Mouse (Mus musculus) heart, adult 2 months (tissue): ENCODE data around the gene Ralgps2. TPM values are rescaled to one million over a fixed set of nuclear protein-coding genes. Genes with fewer than 3 reads are reported as not detected.

Source experiments
- DNase-seq, 2 experiments: peaks; one replicate each; pipeline ENCODE4 v3.0.0; 2021
- H3K27ac ChIP-seq: fragments of 200-600 bp; 2 replicates; pipeline ENCODE4 v1.8.1; 2022
- H3K27me3 ChIP-seq: fragments of 200-500 bp; 2 replicates; pipeline ENCODE4 v1.6.1; 2012; ENCODE audit warnings: mild to moderate bottlenecking, low read length, inconsistent platforms, mixed read lengths; ENCODE audit not compliant: control insufficient read depth, insufficient read depth
- H3K36me3 ChIP-seq: fragments of 200-500 bp; 2 replicates; pipeline ENCODE4 v1.6.1; 2012; ENCODE audit warnings: low read length, inconsistent platforms; ENCODE audit not compliant: control insufficient read depth, insufficient read depth
- H3K4me1 ChIP-seq: fragments of 200-500 bp; 2 replicates; pipeline ENCODE4 v1.6.1; 2011; ENCODE audit warnings: low read length; ENCODE audit not compliant: control insufficient read depth, insufficient read depth
- H3K4me3 ChIP-seq: fragments of 200-600 bp; 2 replicates; pipeline ENCODE4 v1.8.1; 2022
- H3K79me2 ChIP-seq: fragments of 200-500 bp; replicated peaks from 2 replicates; pipeline ENCODE4 v1.6.1; 2012; ENCODE audit warnings: mild to moderate bottlenecking, inconsistent platforms, low read length, moderate library complexity, mixed read lengths; ENCODE audit not compliant: control insufficient read depth, insufficient read depth
- H3K9ac ChIP-seq: fragments of 200-500 bp; 2 replicates; pipeline ENCODE4 v1.6.1; 2012; ENCODE audit warnings: low read depth, mild to moderate bottlenecking, control low read depth, inconsistent platforms, low read length, mixed read lengths
- CTCF ChIP-seq: fragments of 200-600 bp; IDR thresholded peaks from 2 replicates; pipeline ENCODE4 v1.8.1; 2022; ENCODE audit warnings: antibody characterized with exemption, mild to moderate bottlenecking, moderate library complexity
- EP300 ChIP-seq: fragments of 200-500 bp; IDR thresholded peaks from 2 replicates; pipeline ENCODE4 v1.6.1; 2011; ENCODE audit warnings: low read depth, low read length, control low read depth; ENCODE audit not compliant: insufficient read depth
- POLR2A ChIP-seq: fragments of 200-500 bp; IDR thresholded peaks from 2 replicates; pipeline ENCODE4 v1.6.1; 2011; ENCODE audit warnings: mild to moderate bottlenecking, low read depth, low read length, control low read depth; ENCODE audit not compliant: insufficient read depth
- WGBS: fragments of 180-500 bp; shearing (Covaris S2); methylation state at CpG from one replicate; pipeline ENCODE4 v1.1.7; 2018; 5-methylcytosine and 5-hydroxymethylcytosine counted together
- intact Hi-C: fragments of 180-260 bp; cut with DNase I; formaldehyde crosslinking; loops from one replicate; pipeline ENCODE4 v1.15.1; 2025
- polyA plus RNA-seq: library from polyadenylated mRNA; depleted of rRNA; stranded (reverse); fragments of >200 nt; gene quantifications from 2 replicates; pipeline ENCODE4 v1.2.3, GENCODE M21; 2012
- total RNA-seq, 2 experiments: library from RNA; stranded (reverse); gene quantifications; 2 replicates each; pipeline ENCODE4 v1.2.3; 2021

The Ralgps2 gene
- total and polyA plus RNA-seq, 3 experiments, result 3.5 to 8.1 (median 8.1) TPM

GRCm38 (mm10) chr1:156971206-156971811, 31.9 kb upstream of the Ralgps2 start:
- intact Hi-C loops, result no loop called here
- H3K27ac ChIP-seq, result no peak overlapping the region
- no peaks in the 10 kb centered on the region for H3K79me2 ChIP-seq
- H3K4me1 ChIP-seq, result no peaks in the 10 kb centered on the region
- TF ChIP-seq CTCF (no peak), EP300 (no peak), POLR2A (no peak)
- no peaks in the 10 kb centered on the region for H3K27me3 ChIP-seq
- H3K4me3 ChIP-seq, result no peak overlapping the region
- 58% methylated on average over 7 of the region's 7 CpGs for WGBS
- no peak overlapping the region for H3K9ac ChIP-seq
- no peaks in the 10 kb centered on the region for H3K36me3 ChIP-seq
- no peak for DNase-seq

DNA sequence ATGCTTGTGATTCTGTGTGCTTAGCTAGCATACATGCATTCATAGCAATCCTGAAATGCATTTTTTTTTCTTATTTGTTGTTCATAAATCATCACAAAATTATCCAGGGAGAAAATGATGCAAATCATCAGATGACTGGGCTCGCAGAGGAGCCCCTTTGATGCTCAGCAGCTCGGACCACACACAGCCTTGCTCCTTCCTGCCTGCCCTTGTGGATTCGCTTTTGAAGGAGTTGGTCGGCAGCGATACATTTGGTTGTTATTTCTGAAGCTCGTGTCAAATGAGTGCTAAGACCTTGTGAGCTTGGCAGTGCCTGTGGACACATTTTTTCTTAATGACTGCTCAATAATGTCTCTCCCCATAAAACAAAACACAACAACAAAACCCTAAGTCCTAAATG, 31.2 kb upstream of the Ralgps2 start:
- no peak overlapping the region for H3K4me3 ChIP-seq
- H3K27me3 ChIP-seq, result no peaks in the 10 kb centered on the region
- TF ChIP-seq POLR2A (no peak), EP300 (no peak), CTCF (no peak)
- H3K4me1 ChIP-seq, result no peaks in the 10 kb centered on the region
- no peak overlapping the region for H3K27ac ChIP-seq
- intact Hi-C loops, result no loop called here
- H3K9ac ChIP-seq, result no peak overlapping the region
- H3K79me2 ChIP-seq, result no peaks in the 10 kb centered on the region
- DNase-seq, result no peak
- whole genome bisulfite sequencing, result 73% methylated on average over 6 of the region's 6 CpGs
- no peaks in the 10 kb centered on the region for H3K36me3 ChIP-seq

- 82% methylated on average over 7 of the region's 7 CpGs for WGBS
- intact Hi-C loops, result no loop called here
- no peak overlapping the region for H3K27ac ChIP-seq
- DNase-seq, result no peak
- H3K36me3 ChIP-seq, result no peaks in the 10 kb centered on the region
- H3K4me3 ChIP-seq, result no peak overlapping the region
- H3K27me3 ChIP-seq, result no peaks in the 10 kb centered on the region
- H3K9ac ChIP-seq, result no peak overlapping the region
- TF ChIP-seq CTCF, result no peak
- TF ChIP-seq POLR2A, result no peak
- no peak for TF ChIP-seq EP300
- H3K79me2 ChIP-seq, result no peaks in the 10 kb centered on the region
- H3K4me1 ChIP-seq, result no peaks in the 10 kb centered on the region
Measured at GRCm38 (mm10) chr1:156968107-156968506, 28.7 kb upstream of the Ralgps2 start.

GRCm38 (mm10) chr1:156964586-156964932, 25.1 kb upstream of the Ralgps2 start:
- no peak overlapping the region for H3K9ac ChIP-seq
- DNase-seq, result no peak
- no peaks in the 10 kb centered on the region for H3K79me2 ChIP-seq
- no peaks in the 10 kb centered on the region for H3K27me3 ChIP-seq
- intact Hi-C loops, result no loop called here
- no peak overlapping the region for H3K27ac ChIP-seq
- no peak for TF ChIP-seq POLR2A
- no peak for TF ChIP-seq CTCF
- no peak for TF ChIP-seq EP300
- 70% methylated on average over 4 of the region's 4 CpGs for WGBS
- no peaks in the 10 kb centered on the region for H3K4me1 ChIP-seq
- H3K4me3 ChIP-seq, result no peak overlapping the region
- H3K36me3 ChIP-seq, result no peaks in the 10 kb centered on the region

DNA sequence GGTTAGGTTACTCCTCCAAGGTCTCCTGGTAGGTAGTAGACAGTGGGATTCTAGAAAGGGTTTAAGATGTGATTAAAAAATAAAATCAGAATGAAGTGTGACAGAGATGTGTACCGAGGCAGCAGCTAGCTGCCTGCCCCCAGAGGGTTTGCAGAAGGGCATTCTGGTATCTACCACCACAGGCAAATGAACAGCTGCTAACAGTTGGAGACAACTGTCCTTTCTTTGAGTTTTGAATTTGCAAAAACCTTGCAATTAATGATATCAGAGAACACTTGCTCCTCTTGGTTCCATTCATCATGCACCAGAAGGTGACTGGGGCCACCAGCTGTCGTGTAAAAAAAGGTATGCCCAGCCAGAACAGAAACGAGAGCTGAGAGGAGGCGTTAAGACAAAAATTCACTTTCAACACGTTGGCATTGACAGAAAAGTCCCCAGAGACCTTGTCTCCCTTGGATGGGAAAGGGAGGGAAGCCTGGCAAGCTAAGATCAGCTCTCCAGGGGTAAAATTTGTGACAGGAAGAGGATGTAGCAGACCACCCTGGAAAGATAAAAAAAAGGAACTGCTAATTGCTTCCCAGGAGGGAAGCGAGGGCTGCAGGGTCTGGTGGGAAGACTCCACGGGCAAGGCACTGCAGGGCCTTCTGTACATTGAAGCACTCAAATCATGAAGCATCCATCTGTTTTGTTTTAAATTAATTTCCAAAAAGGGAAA, 24.6 kb upstream of the Ralgps2 start:
- intact Hi-C loops, result no loop called here
- H3K4me3 ChIP-seq, result no peak overlapping the region
- DNase-seq, result no peak
- TF ChIP-seq POLR2A, result no peak
- TF ChIP-seq CTCF, result no peak
- no peak for TF ChIP-seq EP300
- H3K9ac ChIP-seq, result no peak overlapping the region
- no peaks in the 10 kb centered on the region for H3K36me3 ChIP-seq
- H3K4me1 ChIP-seq, result no peaks in the 10 kb centered on the region; the same call in 1 of the 2 replicates
- WGBS, result 34% methylated on average over 7 of the region's 7 CpGs
- H3K79me2 ChIP-seq, result no peaks in the 10 kb centered on the region
- no peak overlapping the region for H3K27ac ChIP-seq
- no peaks in the 10 kb centered on the region for H3K27me3 ChIP-seq

DNA sequence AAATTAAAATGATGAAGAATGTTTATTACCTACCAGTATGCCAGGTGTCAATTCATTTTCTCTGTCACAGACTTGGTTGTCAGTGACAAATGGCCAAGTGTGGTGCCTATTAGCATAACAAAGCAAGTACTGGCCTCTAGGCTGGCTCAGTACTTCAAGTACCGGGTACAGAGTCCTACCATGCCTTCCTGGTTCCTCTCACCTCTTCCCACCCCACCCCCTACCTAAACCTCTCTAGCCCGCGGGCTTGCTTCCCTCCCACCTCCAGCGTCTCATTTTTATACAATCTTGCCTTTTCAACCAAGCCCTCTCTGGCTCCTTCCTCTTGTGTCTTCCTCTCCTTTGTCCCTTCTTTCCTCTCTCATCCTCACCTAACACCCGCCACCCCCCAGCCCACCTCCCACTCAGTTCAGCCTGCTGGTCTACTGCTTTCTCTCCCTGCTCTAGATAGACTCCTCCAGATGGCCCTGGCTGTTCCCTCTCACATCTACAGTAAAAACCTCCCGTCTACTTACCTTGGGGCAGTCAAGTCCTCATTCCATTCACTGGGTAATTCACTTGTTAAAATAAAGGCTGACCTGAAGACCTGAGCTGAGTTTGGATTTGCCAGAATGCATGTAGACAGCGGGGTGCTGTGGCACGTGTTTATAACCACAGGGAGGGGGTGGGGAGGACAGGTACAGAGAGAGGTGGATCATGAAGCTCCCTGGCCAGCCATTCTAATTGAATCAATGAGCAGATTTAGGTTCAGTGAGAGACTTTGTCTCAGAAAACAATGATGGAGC, 22.2 kb upstream of the Ralgps2 start:
- DNase-seq, result no peak
- no peak overlapping the region for H3K4me3 ChIP-seq
- intact Hi-C loops, result no loop called here
- TF ChIP-seq EP300 (no peak), CTCF (no peak), POLR2A (no peak)
- H3K27ac ChIP-seq, result no peak overlapping the region
- no peak overlapping the region for H3K9ac ChIP-seq
- H3K79me2 ChIP-seq, result no peaks in the 10 kb centered on the region
- H3K27me3 ChIP-seq, result no peaks in the 10 kb centered on the region
- 69% methylated on average over 8 of the region's 8 CpGs for WGBS
- peaks cover 2% of the 10 kb centered on the region; the same call in 1 of the 2 replicates for H3K4me1 ChIP-seq
- no peaks in the 10 kb centered on the region for H3K36me3 ChIP-seq
